Mouse (Mus musculus) retina, adult 2 months (tissue): ENCODE measurements around the gene Zfp942.

Experiments
- DNase-seq: peaks from one replicate; pipeline ENCODE4 v3.0.0-alpha.2; 2012; ENCODE audit warnings: low read depth, low spot score

The Zfp942 gene

GRCm38 (mm10) chr17:21962107-21962907 is at the start of gene Zfp942, which contains the start of gene Zfp943:
TSS of gene Zfp942 (minus strand) at chr17:21962464.
TSS of gene Zfp943 (plus strand) at chr17:21962552.
- DNase-seq = peak; percentile 50

GRCm38 (mm10) chr17:21963302-21963701 is 1.0 kb upstream of the Zfp942 start:
- DNase-seq = no peak

GRCm38 (mm10) chr17:21909456-21910052 is 52.7 kb downstream of the Zfp942 start, which contains the start of gene Zfp995:
TSS of gene Zfp995 (minus strand) at chr17:21909926.
- DNase-seq = peak; percentile 29

GRCm38 (mm10) chr17:21909039-21909438 is 53.2 kb downstream of the Zfp942 start:
- DNase-seq = no peak
